Mouse (Mus musculus) kidney, embryonic 16.5 days (tissue): Measurements from ENCODE around the gene U2af2. TPM values are rescaled to one million over a fixed set of nuclear protein-coding genes. Genes with fewer than 3 reads are reported as not detected.
"Not testable (repeated sequence)": the region's sequence is repeated elsewhere in the genome, so short reads cannot be mapped to it uniquely, and the experiment has no call there.

Source experiments
- ATAC-seq: fragments of 200-750 bp; cut with Nextera tagmentation; 2 replicates; pipeline ENCODE4 v1.8.0; 2017; ENCODE audit warnings: moderate TSS enrichment; ENCODE audit not compliant: low FRiP score, low TSS enrichment
- H3K27ac ChIP-seq: fragments of 300-500 bp; sonication (generic); 2 replicates; pipeline ENCODE4 v1.5.1; 2014; ENCODE audit warnings: low read length
- H3K27me3 ChIP-seq: fragments of 300-500 bp; sonication (generic); 2 replicates; pipeline ENCODE4 v1.6.1; 2014; ENCODE audit warnings: low read length, control low read depth, mixed read lengths; ENCODE audit not compliant: insufficient read depth
- H3K36me3 ChIP-seq: fragments of 300-500 bp; sonication (generic); 2 replicates; pipeline ENCODE4 v1.6.1; 2014; ENCODE audit warnings: low read length, control low read depth, mixed read lengths; ENCODE audit not compliant: insufficient read depth
- H3K4me1 ChIP-seq: fragments of 300-500 bp; sonication (generic); 2 replicates; pipeline ENCODE4 v1.6.1; 2014; ENCODE audit warnings: low read length, control low read depth, mixed read lengths; ENCODE audit not compliant: insufficient read depth
- H3K4me2 ChIP-seq: fragments of 300-500 bp; sonication (generic); replicated peaks from 2 replicates; pipeline ENCODE4 v1.6.1; 2014; ENCODE audit warnings: low read depth, low read length
- H3K4me3 ChIP-seq: fragments of 300-500 bp; sonication (generic); 2 replicates; pipeline ENCODE4 v1.5.1; 2014; ENCODE audit warnings: mild to moderate bottlenecking, low read length
- H3K9ac ChIP-seq: fragments of 300-500 bp; sonication (generic); replicated peaks from 2 replicates; pipeline ENCODE4 v1.6.1; 2014; ENCODE audit warnings: low read length
- H3K9me3 ChIP-seq: fragments of 300-500 bp; sonication (generic); 2 replicates; pipeline ENCODE4 v1.6.1; 2016; ENCODE audit warnings: low read length, control low read depth
- WGBS: fragments of 180-500 bp; shearing (Covaris S2); extraction: QIAGEN DNeasy Blood & Tissue Kit; methylation state at CpG from one replicate; pipeline ENCODE4 v1.1.7; 2014; 5-methylcytosine and 5-hydroxymethylcytosine counted together
- polyA plus RNA-seq: library from polyadenylated mRNA; unstranded; fragments of >200 nt; fragmentation: Nextera tagmentation; extraction: Ambion mirVana; gene quantifications from 2 replicates; pipeline ENCODE4 v1.2.1, GENCODE M21; 2015

U2af2 gene
- polyA plus RNA-seq, 1 experiment from 2014 or later = 139 TPM

DNA sequence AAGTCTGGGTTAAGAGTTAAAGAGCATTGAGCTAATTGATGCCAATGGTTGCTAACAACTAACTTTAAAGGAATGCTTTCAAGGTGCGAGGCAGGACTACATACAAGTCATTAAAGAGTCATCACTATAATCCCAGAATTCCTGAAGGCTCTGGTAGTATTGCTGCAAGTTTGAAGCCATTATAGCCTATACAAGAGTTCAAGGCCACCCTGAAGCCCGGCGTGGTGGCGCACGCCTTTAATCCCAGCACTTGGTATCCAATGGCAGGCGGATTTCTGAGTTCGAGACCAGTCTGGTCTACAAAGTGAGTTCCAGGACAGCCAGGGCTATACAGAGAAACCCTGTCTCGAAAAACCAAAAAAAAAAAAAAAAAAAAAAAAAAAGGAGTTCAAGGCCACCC, 42.4 kb upstream of the U2af2 start:
- Histone ChIP-seq H3K4me3 (peak overlapping the region; percentile 85), H3K4me1 (peaks cover 29% of the 10 kb centered on the region), H3K27ac (peak overlapping the region; percentile 97), H3K4me2 (peak overlapping the region; percentile 80), H3K36me3 (peaks cover 31% of the 10 kb centered on the region), H3K9ac (peak overlapping the region; percentile 95)
- not testable (repeated sequence) for H3K9me3 ChIP-seq, H3K27me3 ChIP-seq, ATAC-seq
- WGBS = 23% methylated on average over 8 of the region's 8 CpGs

- no peaks in the 10 kb centered on the region for H3K27me3 ChIP-seq
- peak within 1 kb of the TSS; percentile 85 for H3K4me3 ChIP-seq
- H3K27ac ChIP-seq = peak within 1 kb of the TSS; percentile 97
- H3K4me1 ChIP-seq = peaks cover 29% of the 10 kb centered on the region
- under 1% methylated on average over 49 of the region's 49 CpGs for WGBS
- H3K36me3 ChIP-seq = peaks cover 35% of the 10 kb centered on the region
- H3K4me2 ChIP-seq = peak within 1 kb of the TSS; percentile 80
- ATAC-seq = peak; percentile 90
- H3K9ac ChIP-seq = peak within 1 kb of the TSS; percentile 95
- no peaks in the 10 kb centered on the region for H3K9me3 ChIP-seq
Measured at GRCm38 (mm10) chr7:5020000-5020681, 41.8 kb upstream of the U2af2 start, which contains the start of the genes Zfp865 and Ccdc106. Gene Zfp865, plus strand, starts transcription at chr7:5020376. Gene Ccdc106, plus strand, starts transcription at chr7:5020553.

DNA sequence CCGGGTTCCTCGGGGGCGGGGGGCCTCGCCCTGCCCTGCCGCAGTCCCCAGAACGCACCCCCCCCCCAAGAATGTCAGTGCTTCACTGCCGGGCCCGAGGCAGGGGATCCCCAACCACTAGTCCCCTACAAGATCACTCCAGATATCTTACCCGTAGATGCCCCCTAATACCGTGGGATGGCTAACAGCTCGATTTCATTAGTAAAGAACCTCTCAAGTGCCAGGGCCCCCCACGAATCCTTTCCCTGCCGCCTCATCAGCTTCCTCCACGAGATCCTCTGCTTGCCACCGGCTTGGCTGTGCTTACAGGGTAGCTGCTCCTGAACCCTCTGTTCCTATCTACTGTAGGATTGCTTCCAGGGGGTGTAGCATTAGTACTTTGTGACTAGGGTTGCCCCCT, 41.3 kb upstream of the U2af2 start:
- under 1% methylated on average over 12 of the region's 15 CpGs for WGBS
- ATAC-seq = peak; percentile 13; the same call in 1 of the 2 replicates
- Histone ChIP-seq H3K9ac (peak overlapping the region; percentile 95), H3K27ac (peak overlapping the region; percentile 97), H3K27me3 (no peaks in the 10 kb centered on the region), H3K4me3 (peak overlapping the region; percentile 85), H3K9me3 (no peaks in the 10 kb centered on the region), H3K4me1 (peaks cover 29% of the 10 kb centered on the region), H3K36me3 (peaks cover 35% of the 10 kb centered on the region), H3K4me2 (peak overlapping the region; percentile 80)

DNA sequence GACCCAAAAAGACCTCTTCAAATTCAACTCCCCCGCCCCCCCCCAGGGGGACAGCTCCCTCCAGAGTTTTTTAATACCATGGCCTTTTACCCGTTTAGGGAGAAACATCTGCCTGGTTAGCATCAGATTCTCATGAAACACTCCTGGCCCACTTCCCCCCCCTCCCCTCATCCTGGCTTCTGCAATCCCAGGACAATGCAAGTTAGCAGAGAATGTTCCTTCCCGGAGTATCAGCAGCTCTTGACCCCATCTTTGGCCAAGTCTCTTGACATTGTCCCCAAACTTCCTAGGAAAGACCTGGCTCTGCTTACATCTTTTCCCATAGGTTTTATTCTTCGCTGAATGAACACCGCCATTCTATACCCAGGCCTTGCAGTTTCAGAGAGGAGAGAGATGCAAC, 40.7 kb upstream of the U2af2 start:
- H3K9ac ChIP-seq = peak overlapping the region; percentile 95
- no peak for ATAC-seq
- peak overlapping the region; percentile 85 for H3K4me3 ChIP-seq
- H3K27me3 ChIP-seq = no peaks in the 10 kb centered on the region
- peak overlapping the region; percentile 97 for H3K27ac ChIP-seq
- peak overlapping the region; percentile 80 for H3K4me2 ChIP-seq
- no peaks in the 10 kb centered on the region for H3K9me3 ChIP-seq
- H3K36me3 ChIP-seq = peaks cover 38% of the 10 kb centered on the region
- peaks cover 24% of the 10 kb centered on the region for H3K4me1 ChIP-seq
- 46% methylated on average over 5 of the region's 5 CpGs for WGBS

DNA sequence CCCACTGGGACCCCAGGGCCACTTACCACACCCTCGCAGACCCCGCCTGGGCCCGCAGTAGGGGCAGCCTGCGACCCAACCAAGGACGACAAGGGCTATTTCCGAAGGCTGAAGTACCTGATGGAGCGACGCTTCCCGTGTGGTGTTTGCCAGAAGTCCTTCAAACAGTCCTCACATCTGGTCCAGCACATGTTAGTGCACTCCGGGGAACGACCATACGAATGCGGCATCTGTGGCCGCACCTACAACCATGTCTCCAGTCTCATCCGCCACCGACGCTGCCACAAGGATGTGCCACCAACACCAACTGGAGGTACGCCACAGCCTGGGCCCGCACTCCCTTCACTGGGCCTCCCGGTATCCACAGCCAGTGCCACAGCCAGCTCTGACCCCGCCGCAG, 32.4 kb upstream of the U2af2 start:
- Histone ChIP-seq H3K36me3 (peaks cover 84% of the 10 kb centered on the region), H3K4me1 (no peaks in the 10 kb centered on the region), H3K9me3 (peaks cover 45% of the 10 kb centered on the region), H3K9ac (no peak overlapping the region), H3K27ac (no peak overlapping the region), H3K4me2 (no peak overlapping the region), H3K27me3 (no peaks in the 10 kb centered on the region), H3K4me3 (no peak overlapping the region)
- no peak for ATAC-seq
- 95% methylated on average over 22 of the region's 22 CpGs for WGBS

- Histone ChIP-seq H3K27me3 (no peaks in the 10 kb centered on the region), H3K9ac (no peak overlapping the region), H3K36me3 (peaks cover 84% of the 10 kb centered on the region), H3K4me2 (no peak overlapping the region), H3K9me3 (peaks cover 45% of the 10 kb centered on the region), H3K27ac (no peak overlapping the region), H3K4me1 (no peaks in the 10 kb centered on the region), H3K4me3 (no peak overlapping the region)
- 94% methylated on average over 21 of the region's 21 CpGs for WGBS
- no peak for ATAC-seq
Measured at GRCm38 (mm10) chr7:5029946-5030345, 32.0 kb upstream of the U2af2 start.

- Histone ChIP-seq H3K36me3 (peaks cover 92% of the 10 kb centered on the region), H3K4me1 (no peaks in the 10 kb centered on the region), H3K4me2 (no peak overlapping the region), H3K4me3 (no peak overlapping the region), H3K27me3 (no peaks in the 10 kb centered on the region), H3K9me3 (peaks cover 46% of the 10 kb centered on the region), H3K9ac (no peak overlapping the region), H3K27ac (no peak overlapping the region)
- 83% methylated on average over 63 of the region's 63 CpGs for WGBS
- ATAC-seq = no peak
Measured at GRCm38 (mm10) chr7:5030554-5031275, 31.2 kb upstream of the U2af2 start.

- 0 out of 2 replicates have a peak, but pooled peaks have one; percentile 4 for ATAC-seq
- whole genome bisulfite sequencing = 84% methylated on average over 46 of the region's 46 CpGs
Measured at GRCm38 (mm10) chr7:5031496-5031895, 30.4 kb upstream of the U2af2 start.

GRCm38 (mm10) chr7:5033818-5034217, 28.1 kb upstream of the U2af2 start, which contains the start of gene 4632433K11Rik:
Gene 4632433K11Rik, plus strand, starts transcription at chr7:5034118.
- H3K27me3 ChIP-seq = no peaks in the 10 kb centered on the region
- peaks cover 7% of the 10 kb centered on the region; the same call in 1 of the 2 replicates for H3K4me1 ChIP-seq
- 92% methylated on average over 3 of the region's 3 CpGs for WGBS
- H3K36me3 ChIP-seq = peaks cover 75% of the 10 kb centered on the region
- no peak within 1 kb of the TSS for H3K4me2 ChIP-seq
- no peak within 1 kb of the TSS for H3K27ac ChIP-seq
- H3K9ac ChIP-seq = no peak within 1 kb of the TSS
- no peak within 1 kb of the TSS for H3K4me3 ChIP-seq
- ATAC-seq = no peak
- peaks cover 46% of the 10 kb centered on the region for H3K9me3 ChIP-seq

More at GRCm38 (mm10) chr7:5031496-5031895, 30.4 kb upstream of the U2af2 start:
- H3K4me3 ChIP-seq = no peak overlapping the region
- no peak overlapping the region for H3K27ac ChIP-seq
- H3K4me2 ChIP-seq = no peak overlapping the region
- H3K9ac ChIP-seq = no peak overlapping the region
- H3K9me3 ChIP-seq = peaks cover 51% of the 10 kb centered on the region
- no peaks in the 10 kb centered on the region for H3K27me3 ChIP-seq
- peaks cover 94% of the 10 kb centered on the region for H3K36me3 ChIP-seq
- no peaks in the 10 kb centered on the region for H3K4me1 ChIP-seq

DNA sequence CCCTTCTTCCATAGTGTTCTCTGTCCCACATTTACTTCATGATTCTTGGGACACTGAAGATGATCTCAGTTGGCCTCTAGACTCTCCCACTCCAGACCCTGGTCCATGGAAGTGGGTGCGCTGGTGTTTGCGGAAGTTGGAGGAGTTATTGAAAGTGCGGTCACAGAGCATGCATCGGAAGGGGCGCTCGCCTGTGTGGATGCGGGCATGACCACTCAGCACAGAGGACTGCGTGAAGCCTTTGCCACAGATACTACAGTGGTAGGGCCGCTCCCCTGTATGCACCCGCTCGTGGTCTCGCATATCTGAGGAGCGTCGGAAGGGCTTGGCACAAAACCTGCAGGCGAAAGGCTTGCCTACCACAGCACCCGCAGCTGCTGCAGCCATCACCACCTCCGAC, 26.3 kb upstream of the U2af2 start:
- Histone ChIP-seq H3K9ac (no peak overlapping the region), H3K27me3 (no peaks in the 10 kb centered on the region), H3K4me3 (no peak overlapping the region), H3K9me3 (peaks cover 28% of the 10 kb centered on the region), H3K4me2 (no peak overlapping the region), H3K27ac (no peak overlapping the region), H3K4me1 (peaks cover 16% of the 10 kb centered on the region; the same call in 1 of the 2 replicates), H3K36me3 (peaks cover 57% of the 10 kb centered on the region)
- ATAC-seq = no peak
- WGBS = 94% methylated on average over 17 of the region's 17 CpGs
